In genomic region chr2:34560146-34560545, GRCm38 (mm10) we compare ENCODE assay signal across 14 mouse cellular contexts.
DNase-seq lines count a peak whose midpoint lies in the region.
"Had no signal": no experiment of that assay in that cellular context is flagged by ENCODE, and none has a peak within 500 bp of the region (broad histone marks: within the 10 kb centered on the region; RNA-seq: fewer than 3 reads in every experiment).

No protein-coding gene starts in this region.

- DNase-seq in adrenal gland, adult (ENCODE audit: inconsistent age in 2 of 2, low spot score in 1 of 2) = peak; percentile 38 to 86
- no peak for DNase-seq in adrenal gland, adult 18-20 months (ENCODE audit: low spot score in 2 of 2)
- peak; percentile 42 for DNase-seq in adrenal gland, adult 8-10 months
- DNase-seq in adrenal gland, postnatal 14 days = no peak
- peak; percentile 64 for DNase-seq in 416B (ENCODE audit: low read depth)
- DNase-seq: adrenal gland, postnatal 10 days; cerebellum, adult 11 months; cerebellum, adult 18-20 months; cerebellum, adult 8-10 months; cerebellum, adult 9-11 months; cerebellum, postnatal 14 days; cerebellum, postnatal 36 days; embryo, embryonic 11 days; forebrain, postnatal 0 days had no signal

Comparison
In these comparisons a context has a peak if more than half of its experiments do, and no peak if none do; other contexts are left out.
1. DNase-seq: peak in adrenal gland, adult (2 of 2), adrenal gland, adult 8-10 months (single experiment) and 416B (single experiment); none in adrenal gland, adult 18-20 months (0 of 2) and adrenal gland, postnatal 14 days (single experiment).